Mouse (Mus musculus) stomach, postnatal 0 days (tissue): ENCODE measurements around the gene Carns1. TPM values are rescaled to one million over a fixed set of nuclear protein-coding genes. Genes with fewer than 3 reads are reported as not detected.

Source experiments
- ATAC-seq: fragments of 200-750 bp; cut with Nextera tagmentation; 2 replicates; pipeline ENCODE4 v1.8.0; 2017; ENCODE audit not compliant: low FRiP score, low TSS enrichment
- DNase-seq: peaks from one replicate; pipeline ENCODE4 v3.0.0-alpha.2; 2016; ENCODE audit warnings: low spot score
- H3K27ac ChIP-seq: fragments of 300-500 bp; sonication (generic); replicated peaks from 2 replicates; pipeline ENCODE4 v1.5.1; 2014; ENCODE audit warnings: mild to moderate bottlenecking, control low read depth
- H3K27me3 ChIP-seq: fragments of 300-500 bp; sonication (generic); 2 replicates; pipeline ENCODE4 v1.6.1; 2014; ENCODE audit warnings: low read length; ENCODE audit not compliant: control insufficient read depth, insufficient read depth
- H3K36me3 ChIP-seq: fragments of 300-500 bp; sonication (generic); 2 replicates; pipeline ENCODE4 v1.6.1; 2014; ENCODE audit warnings: low read length, mixed read lengths; ENCODE audit not compliant: control insufficient read depth, insufficient read depth
- H3K4me1 ChIP-seq: fragments of 300-500 bp; sonication (generic); replicated peaks from 2 replicates; pipeline ENCODE4 v1.6.1; 2014; ENCODE audit warnings: antibody characterized with exemption; ENCODE audit not compliant: control insufficient read depth, insufficient read depth
- H3K4me2 ChIP-seq: fragments of 300-500 bp; sonication (generic); replicated peaks from 2 replicates; pipeline ENCODE4 v1.6.1; 2014; ENCODE audit warnings: low read depth, mild to moderate bottlenecking, control low read depth, moderate library complexity
- H3K4me3 ChIP-seq: fragments of 300-500 bp; sonication (generic); 2 replicates; pipeline ENCODE4 v1.5.1; 2014; ENCODE audit warnings: low read depth, low read length, control low read depth
- H3K9ac ChIP-seq: fragments of 300-500 bp; sonication (generic); 2 replicates; pipeline ENCODE4 v1.6.1; 2014; ENCODE audit warnings: mild to moderate bottlenecking, low read length, control low read depth, mixed read lengths
- H3K9me3 ChIP-seq: fragments of 300-500 bp; sonication (generic); 2 replicates; pipeline ENCODE4 v1.6.1; 2016; ENCODE audit warnings: low read length; ENCODE audit not compliant: control insufficient read depth
- CTCF ChIP-seq: IDR thresholded peaks from 2 replicates; pipeline ENCODE4 v1.5.1; 2016; ENCODE audit warnings: antibody characterized with exemption, low read depth, mild to moderate bottlenecking, moderate library complexity
- EP300 ChIP-seq: optimal IDR thresholded peaks from 2 replicates; pipeline ENCODE3; 2016; ENCODE audit warnings: antibody characterized with exemption
- WGBS: fragments of 180-500 bp; shearing (Covaris S2); extraction: QIAGEN DNeasy Blood & Tissue Kit; methylation state at CpG from one replicate; pipeline ENCODE4 v1.1.7; 2014; 5-methylcytosine and 5-hydroxymethylcytosine counted together
- polyA plus RNA-seq: library from polyadenylated mRNA; unstranded; fragments of >200 nt; fragmentation: Nextera tagmentation; extraction: Ambion mirVana; gene quantifications from 2 replicates; pipeline ENCODE4 v1.2.1, GENCODE M21; 2015

The Carns1 gene
- polyA plus RNA-seq, 1 experiment from 2014 or later: 1.5 TPM

GRCm38 (mm10) chr19:4214071-4214770 lies 38.9 kb upstream of the Carns1 start, which contains the start of the genes Clcf1 and AC109138.7:
Clcf1 (plus strand) TSS chr19:4214238.
AC109138.7 (plus strand) TSS chr19:4214357.
- H3K4me1 ChIP-seq: peaks cover 4% of the 10 kb centered on the region
- ATAC-seq: peak; percentile 72

GRCm38 (mm10) chr19:4213524-4213974 lies 38.3 kb upstream of the Carns1 start:
- Histone ChIP-seq H3K4me1 (peaks cover 4% of the 10 kb centered on the region), H3K4me2 (peak overlapping the region; percentile 97), H3K9ac (peak overlapping the region; percentile 91), H3K4me3 (peak overlapping the region; percentile 79), H3K27me3 (no peaks in the 10 kb centered on the region; the same call in 1 of the 2 replicates), H3K27ac (peak overlapping the region; percentile 93), H3K9me3 (no peaks in the 10 kb centered on the region), H3K36me3 (no peaks in the 10 kb centered on the region)
- WGBS: 12% methylated on average over 9 of the region's 9 CpGs
- DNase-seq: peak; percentile 55
- ATAC-seq: peak; percentile 28
- TF ChIP-seq EP300 (no peak), CTCF (no peak)

More at GRCm38 (mm10) chr19:4214071-4214770, 38.9 kb upstream of the Carns1 start, which contains the start of the genes Clcf1 and AC109138.7:
- H3K4me3 ChIP-seq: peak within 1 kb of the TSS; percentile 79
- no peaks in the 10 kb centered on the region for H3K9me3 ChIP-seq
- H3K36me3 ChIP-seq: no peaks in the 10 kb centered on the region
- peak within 1 kb of the TSS; percentile 91 for H3K9ac ChIP-seq
- H3K4me2 ChIP-seq: peak within 1 kb of the TSS; percentile 97
- H3K27me3 ChIP-seq: no peaks in the 10 kb centered on the region; the same call in 1 of the 2 replicates
- under 1% methylated on average over 46 of the region's 49 CpGs for WGBS
- peak; percentile 76 for DNase-seq
- H3K27ac ChIP-seq: peak within 1 kb of the TSS; percentile 93
- TF ChIP-seq EP300 (no peak), CTCF (no peak)

DNA sequence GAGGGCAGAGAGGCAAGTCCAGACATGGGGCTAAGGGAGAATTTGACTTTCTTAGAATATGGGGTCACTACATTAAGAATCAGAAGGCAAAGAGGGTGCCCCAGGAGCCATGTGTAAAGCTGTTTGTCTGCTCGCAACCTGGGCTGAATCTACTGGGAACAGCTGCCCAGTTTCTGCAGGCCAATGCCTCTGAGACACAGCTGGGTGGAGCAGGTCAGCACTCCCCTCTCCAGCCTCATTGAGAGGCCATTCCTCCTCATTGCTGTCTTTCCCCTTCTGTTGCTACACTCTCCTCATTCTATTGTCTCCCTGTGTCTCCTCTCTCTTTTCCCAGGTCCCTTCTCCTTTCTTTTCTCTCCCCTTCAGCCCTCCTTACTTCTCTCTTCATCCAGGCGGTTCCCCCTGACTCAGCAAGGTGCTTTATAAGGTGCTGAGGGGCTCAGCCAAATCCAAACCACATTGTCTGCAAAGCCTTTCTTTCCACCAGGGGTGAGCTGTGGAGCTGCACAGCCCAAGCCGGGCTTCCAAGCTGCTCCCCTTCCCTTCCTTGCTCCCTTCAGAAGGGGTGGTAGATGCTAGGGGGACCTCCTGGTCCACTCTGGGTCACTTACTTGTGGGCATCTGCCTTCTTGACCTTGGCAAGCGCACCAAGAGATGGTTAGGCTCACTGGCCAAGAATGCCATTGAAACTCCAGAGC lies 36.8 kb upstream of the Carns1 start:
- 60% methylated on average over 4 of the region's 4 CpGs for WGBS
- no peaks in the 10 kb centered on the region for H3K9me3 ChIP-seq

GRCm38 (mm10) chr19:4208563-4208962 lies 33.3 kb upstream of the Carns1 start:
- H3K27me3 ChIP-seq: no peaks in the 10 kb centered on the region; the same call in 1 of the 2 replicates
- no peak overlapping the region for H3K27ac ChIP-seq
- no peaks in the 10 kb centered on the region; the same call in 1 of the 2 replicates for H3K4me1 ChIP-seq
- WGBS: 75% methylated on average over 5 of the region's 5 CpGs
- no peaks in the 10 kb centered on the region for H3K9me3 ChIP-seq
- H3K4me3 ChIP-seq: no peak overlapping the region
- no peaks in the 10 kb centered on the region for H3K36me3 ChIP-seq
- DNase-seq: no peak
- no peak overlapping the region for H3K4me2 ChIP-seq
- no peak overlapping the region for H3K9ac ChIP-seq
- 0 out of 2 replicates have a peak, but pooled peaks have one; percentile 4 for ATAC-seq
- TF ChIP-seq CTCF (no peak), EP300 (no peak)

More for the DNA sequence above, 36.8 kb upstream of the Carns1 start:
- no peaks in the 10 kb centered on the region; the same call in 1 of the 2 replicates for H3K27me3 ChIP-seq
- DNase-seq (no peak), ATAC-seq (no peak)
- TF ChIP-seq EP300 (no peak), CTCF (no peak)
- no peak overlapping the region for H3K27ac ChIP-seq
- H3K9ac ChIP-seq: no peak overlapping the region
- H3K4me3 ChIP-seq: no peak overlapping the region
- H3K4me1 ChIP-seq: peaks cover 2% of the 10 kb centered on the region
- H3K4me2 ChIP-seq: no peak overlapping the region
- H3K36me3 ChIP-seq: no peaks in the 10 kb centered on the region

GRCm38 (mm10) chr19:4206971-4207370 lies 31.7 kb upstream of the Carns1 start:
- Histone ChIP-seq H3K9ac (no peak overlapping the region), H3K4me3 (no peak overlapping the region), H3K36me3 (no peaks in the 10 kb centered on the region), H3K4me1 (no peaks in the 10 kb centered on the region), H3K4me2 (no peak overlapping the region), H3K27me3 (no peaks in the 10 kb centered on the region; the same call in 1 of the 2 replicates), H3K9me3 (no peaks in the 10 kb centered on the region), H3K27ac (no peak overlapping the region)
- WGBS: 0% methylated on average over 2 of the region's 2 CpGs
- peak; percentile 85 for DNase-seq
- peak; percentile 69; the same call in 1 of the 2 replicates for ATAC-seq
- TF ChIP-seq EP300 (no peak), CTCF (peak; percentile 99)
